Mouse (Mus musculus): ENCODE measurements around the gene Dtnb. TPM values are rescaled to one million over a fixed set of nuclear protein-coding genes. Genes with fewer than 3 reads are reported as not detected.
A peak's percentile ranks its signal among the peaks of the same experiment; 100 is the strongest.

Dtnb gene
- total RNA-seq, 1 experiment from 2014 or later: 41.0 TPM

- DNase-seq: no peak
These were observed 201.5 kb downstream of the Dtnb start for GRCm38 (mm10) chr12:3773643-3774042.

- DNase-seq: no peak
These were observed 203.8 kb downstream of the Dtnb start for GRCm38 (mm10) chr12:3776015-3776414.

- DNase-seq: no peak
These were observed 205.5 kb downstream of the Dtnb start for GRCm38 (mm10) chr12:3777682-3778081.

- no peak for DNase-seq
These were observed 206.1 kb downstream of the Dtnb start for GRCm38 (mm10) chr12:3778286-3778685.

GRCm38 (mm10) chr12:3779639-3780038, 207.5 kb downstream of the Dtnb start:
- DNase-seq: no peak

GRCm38 (mm10) chr12:3780405-3780891, 208.3 kb downstream of the Dtnb start:
- peak; percentile 79 for DNase-seq

- DNase-seq: no peak
These were observed 208.8 kb downstream of the Dtnb start for GRCm38 (mm10) chr12:3780931-3781471.

GRCm38 (mm10) chr12:3781482-3781881, 209.3 kb downstream of the Dtnb start:
- peak; percentile 91 for DNase-seq

GRCm38 (mm10) chr12:3783196-3783825, 211.1 kb downstream of the Dtnb start:
- no peak for DNase-seq

GRCm38 (mm10) chr12:3784258-3784657, 212.1 kb downstream of the Dtnb start:
- no peak for DNase-seq

GRCm38 (mm10) chr12:3784729-3785128, 212.5 kb downstream of the Dtnb start:
- DNase-seq: no peak

GRCm38 (mm10) chr12:3787041-3787440, 214.9 kb downstream of the Dtnb start:
- DNase-seq: no peak

- no peak for DNase-seq
These were observed 215.4 kb downstream of the Dtnb start for GRCm38 (mm10) chr12:3787541-3787940.

GRCm38 (mm10) chr12:3788421-3789051, 216.4 kb downstream of the Dtnb start:
- peak; percentile 23 for DNase-seq

- no peak for DNase-seq
These were observed 217.5 kb downstream of the Dtnb start for GRCm38 (mm10) chr12:3789626-3790185.

- DNase-seq: no peak
These were observed 219.1 kb downstream of the Dtnb start for GRCm38 (mm10) chr12:3791257-3791656.

GRCm38 (mm10) chr12:3791732-3792131, 219.6 kb downstream of the Dtnb start:
- peak; percentile 94 for DNase-seq

GRCm38 (mm10) chr12:3792248-3792647, 220.1 kb downstream of the Dtnb start:
- DNase-seq: no peak

GRCm38 (mm10) chr12:3795569-3795968, 223.4 kb downstream of the Dtnb start:
- DNase-seq: no peak

GRCm38 (mm10) chr12:3799551-3799950, 227.4 kb downstream of the Dtnb start:
- DNase-seq: no peak

- DNase-seq: no peak
These were observed 233.7 kb downstream of the Dtnb start, which contains the start of gene Dnmt3a for GRCm38 (mm10) chr12:3805852-3806251. Dnmt3a (plus strand) TSS chr12:3806007.

GRCm38 (mm10) chr12:3806271-3806684, 234.1 kb downstream of the Dtnb start:
- peak; percentile 80 for DNase-seq

Data from adrenal gland, postnatal 25 days (tissue).